Mouse (Mus musculus) WW6 (cell line): ENCODE measurements around the gene Pde3a.

Source experiments
- DNase-seq: peaks from one replicate; pipeline ENCODE4 v3.0.0-alpha.2; 2013; ENCODE audit warnings: low read depth, low spot score

Pde3a gene

GRCm38 (mm10) chr6:141404649-141405048 is 155.6 kb downstream of the Pde3a start:
- DNase-seq = no peak

- DNase-seq = no peak
Measured at GRCm38 (mm10) chr6:141405496-141405895, 156.4 kb downstream of the Pde3a start.

- DNase-seq = no peak
Measured at GRCm38 (mm10) chr6:141408758-141409157, 159.7 kb downstream of the Pde3a start.

GRCm38 (mm10) chr6:141410836-141411235 is 161.8 kb downstream of the Pde3a start:
- DNase-seq = no peak

- DNase-seq = no peak
Measured at GRCm38 (mm10) chr6:141425114-141425513, 176.0 kb downstream of the Pde3a start.

- no peak for DNase-seq
Measured at GRCm38 (mm10) chr6:141428587-141428986, 179.5 kb downstream of the Pde3a start.

- peak; percentile 13 for DNase-seq
Measured at GRCm38 (mm10) chr6:141430134-141430533, 181.1 kb downstream of the Pde3a start.

- DNase-seq = no peak
Measured at GRCm38 (mm10) chr6:141432271-141432974, 183.4 kb downstream of the Pde3a start.

- DNase-seq = no peak
Measured at GRCm38 (mm10) chr6:141433917-141434756, 185.1 kb downstream of the Pde3a start.

- no peak for DNase-seq
Measured at GRCm38 (mm10) chr6:141435160-141435559, 186.1 kb downstream of the Pde3a start.

GRCm38 (mm10) chr6:141439965-141440364 is 190.9 kb downstream of the Pde3a start:
- DNase-seq = no peak

- DNase-seq = peak; percentile 14
Measured at GRCm38 (mm10) chr6:141447547-141447946, 198.5 kb downstream of the Pde3a start.

- no peak for DNase-seq
Measured at GRCm38 (mm10) chr6:141448886-141449285, 199.8 kb downstream of the Pde3a start.

- DNase-seq = no peak
Measured at GRCm38 (mm10) chr6:141455335-141455734, 206.3 kb downstream of the Pde3a start.

- DNase-seq = no peak
Measured at GRCm38 (mm10) chr6:141456591-141456990, 207.5 kb downstream of the Pde3a start.

- DNase-seq = no peak
Measured at GRCm38 (mm10) chr6:141470251-141470650, 221.2 kb downstream of the Pde3a start.

GRCm38 (mm10) chr6:141474223-141474622 is 225.2 kb downstream of the Pde3a start:
- DNase-seq = no peak

GRCm38 (mm10) chr6:141474696-141475095 is 225.6 kb downstream of the Pde3a start:
- DNase-seq = no peak

GRCm38 (mm10) chr6:141485302-141486021 is 236.4 kb downstream of the Pde3a start:
- DNase-seq = no peak

- no peak for DNase-seq
Measured at GRCm38 (mm10) chr6:141487266-141487665, 238.2 kb downstream of the Pde3a start.

GRCm38 (mm10) chr6:141488619-141489018 is 239.6 kb downstream of the Pde3a start:
- DNase-seq = peak; percentile 20

GRCm38 (mm10) chr6:141494909-141495308 is 245.8 kb downstream of the Pde3a start:
- DNase-seq = no peak
